Mouse (Mus musculus) embryonic facial prominence, embryonic 15.5 days (tissue): ENCODE results near the gene Ptgr1. TPM values are rescaled to one million over a fixed set of nuclear protein-coding genes. Genes with fewer than 3 reads are reported as not detected.

Source experiments
- ATAC-seq: fragments of 200-750 bp; cut with Nextera tagmentation; 2 replicates; pipeline ENCODE4 v1.8.0; 2017; ENCODE audit warnings: low read depth, moderate TSS enrichment; ENCODE audit not compliant: insufficient number of reproducible peaks, low FRiP score, low TSS enrichment
- H3K27ac ChIP-seq: fragments of 300-500 bp; sonication (generic); replicated peaks from 2 replicates; pipeline ENCODE4 v1.5.1; 2015; ENCODE audit warnings: mild to moderate bottlenecking, inconsistent platforms
- H3K27me3 ChIP-seq: fragments of 300-500 bp; sonication (generic); 2 replicates; pipeline ENCODE4 v1.6.1; 2015; ENCODE audit warnings: inconsistent platforms
- H3K36me3 ChIP-seq: fragments of 300-500 bp; sonication (generic); 2 replicates; pipeline ENCODE4 v1.6.1; 2015; ENCODE audit warnings: mild to moderate bottlenecking, inconsistent platforms
- H3K4me1 ChIP-seq: fragments of 300-500 bp; sonication (generic); 2 replicates; pipeline ENCODE4 v1.6.1; 2015; ENCODE audit warnings: inconsistent platforms
- H3K4me2 ChIP-seq: fragments of 300-500 bp; sonication (generic); replicated peaks from 2 replicates; pipeline ENCODE4 v1.6.1; 2015; ENCODE audit warnings: mild to moderate bottlenecking, inconsistent platforms
- H3K4me3 ChIP-seq: fragments of 300-500 bp; sonication (generic); replicated peaks from 2 replicates; pipeline ENCODE4 v1.5.1; 2015; ENCODE audit warnings: mild to moderate bottlenecking, inconsistent platforms
- H3K9ac ChIP-seq: fragments of 300-500 bp; sonication (generic); 2 replicates; pipeline ENCODE4 v1.6.1; 2015; ENCODE audit warnings: inconsistent platforms
- H3K9me3 ChIP-seq: fragments of 300-500 bp; sonication (generic); replicated peaks from 2 replicates; pipeline ENCODE4 v1.6.1; 2016; ENCODE audit warnings: inconsistent platforms
- WGBS: fragments of 180-500 bp; shearing (Covaris S2); methylation state at CpG from one replicate; pipeline ENCODE4 v1.1.7; 2015; 5-methylcytosine and 5-hydroxymethylcytosine counted together
- polyA plus RNA-seq: library from polyadenylated mRNA; unstranded; fragments of >200 nt; fragmentation: Nextera tagmentation; extraction: Ambion mirVana; gene quantifications from 2 replicates; pipeline ENCODE4 v1.2.1, GENCODE M21; 2015

Gene Ptgr1
- polyA plus RNA-seq, 1 experiment from 2014 or later, result 29.3 TPM

DNA sequence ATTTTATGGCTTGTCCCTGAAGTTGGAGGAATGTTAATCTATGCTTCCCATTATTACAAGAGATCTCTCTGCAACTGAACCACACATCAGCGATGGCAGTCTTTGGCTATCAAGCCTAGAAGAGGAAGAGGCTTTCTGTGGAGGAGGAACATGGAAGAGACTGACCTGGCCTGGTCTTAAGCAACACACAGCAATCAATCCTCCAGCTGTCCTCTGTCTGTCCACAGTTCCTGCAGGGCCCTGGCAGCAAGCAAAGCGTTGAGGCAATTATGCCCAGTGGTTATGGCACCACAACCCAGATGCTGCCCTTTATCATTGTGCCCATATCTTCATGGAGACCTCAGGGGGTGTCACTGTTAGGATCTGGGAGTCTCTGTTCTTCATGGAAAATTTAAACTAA lies 63.0 kb downstream of the Ptgr1 start:
- no peaks in the 10 kb centered on the region for H3K4me1 ChIP-seq
- no peak overlapping the region for H3K27ac ChIP-seq
- no peaks in the 10 kb centered on the region for H3K36me3 ChIP-seq
- no peak overlapping the region for H3K9ac ChIP-seq
- no peaks in the 10 kb centered on the region for H3K27me3 ChIP-seq
- no peaks in the 10 kb centered on the region for H3K9me3 ChIP-seq
- H3K4me2 ChIP-seq, result no peak overlapping the region
- ATAC-seq, result no peak
- H3K4me3 ChIP-seq, result no peak overlapping the region
- 76% methylated on average over 2 of the region's 2 CpGs for WGBS

Other genes with a start within 250 kb of the Ptgr1 start
- 0.12 TPM in 1 of 2 replicates, not detected in the other for gene Olfr267, start 199.4 kb downstream of the Ptgr1 start, polyA plus RNA-seq
- gene Ecpas, start 74.4 kb downstream of the Ptgr1 start, polyA plus RNA-seq, result 26.8 and 34.8 TPM in 2 replicates
- 0.74 and 0.80 TPM in 2 replicates for gene Zkscan16, start 43.5 kb downstream of the Ptgr1 start, polyA plus RNA-seq
- gene Dnajc25, start 7.9 kb upstream of the Ptgr1 start, polyA plus RNA-seq, result 14.2 and 16.2 TPM in 2 replicates
- 17.7 and 23.8 TPM in 2 replicates for gene Gm20503, start 16.1 kb upstream of the Ptgr1 start, polyA plus RNA-seq
- gene Gng10, start 48.0 kb upstream of the Ptgr1 start, polyA plus RNA-seq, result 121 and 132 TPM in 2 replicates
- not detected in 2 replicates for gene AI481877, start 151.9 kb upstream of the Ptgr1 start, polyA plus RNA-seq
- 10.4 and 12.1 TPM in 2 replicates for gene Ugcg, start 202.1 kb upstream of the Ptgr1 start, polyA plus RNA-seq